7 mouse cellular contexts compared by ENCODE assay signal in genomic region chr14:117446675-117447231, GRCm38 (mm10).
DNase-seq lines count a peak whose midpoint lies in the region; ATAC-seq and TF ChIP-seq lines count a peak whose summit lies in the region.
"Not testable (repeated sequence)": the region's sequence is repeated elsewhere in the genome, so short reads cannot be mapped to it uniquely, and the experiment has no call there.

No protein-coding gene starts in this region.

- H3K27ac ChIP-seq in embryonic facial prominence, embryonic 15.5 days (replicated peaks); forebrain, postnatal 0 days (ENCODE audit: low read depth, low read length); hindbrain, embryonic 15.5 days (replicated peaks); limb, embryonic 11.5 days (replicated peaks; ENCODE audit: low read depth, low read length); lung, embryonic 15.5 days; midbrain, embryonic 15.5 days; neural tube, embryonic 14.5 days (ENCODE audit: low read depth, low read length): not testable (repeated sequence)

- DNase-seq in forebrain, postnatal 0 days; limb, embryonic 11.5 days (ENCODE audit: low spot score): not testable (repeated sequence)

- 92% methylated on average over 2 of the region's 2 CpGs for WGBS in embryonic facial prominence, embryonic 15.5 days
- 95% methylated on average over 2 of the region's 2 CpGs for WGBS in forebrain, postnatal 0 days
- 98% methylated on average over 2 of the region's 2 CpGs for WGBS in hindbrain, embryonic 15.5 days
- WGBS in limb, embryonic 11.5 days: 93% methylated on average over 2 of the region's 2 CpGs
- WGBS in lung, embryonic 15.5 days: 86% methylated on average over 2 of the region's 2 CpGs
- WGBS in midbrain, embryonic 15.5 days: 98% methylated on average over 2 of the region's 2 CpGs
- 97% methylated on average over 2 of the region's 2 CpGs for WGBS in neural tube, embryonic 14.5 days

- not testable (repeated sequence) for H3K27me3 ChIP-seq in embryonic facial prominence, embryonic 15.5 days; forebrain, postnatal 0 days (ENCODE audit: insufficient read depth, low read length); hindbrain, embryonic 15.5 days; limb, embryonic 11.5 days (ENCODE audit: control insufficient read depth, insufficient read depth, low read length); lung, embryonic 15.5 days; midbrain, embryonic 15.5 days (replicated peaks); neural tube, embryonic 14.5 days (ENCODE audit: control insufficient read depth, insufficient read depth, low read length)

- H3K9me3 ChIP-seq in embryonic facial prominence, embryonic 15.5 days (replicated peaks); forebrain, postnatal 0 days (ENCODE audit: low read length); hindbrain, embryonic 15.5 days; limb, embryonic 11.5 days (ENCODE audit: control insufficient read depth, low read length); lung, embryonic 15.5 days; midbrain, embryonic 15.5 days; neural tube, embryonic 14.5 days (ENCODE audit: control insufficient read depth, low read length): not testable (repeated sequence)

- TF ChIP-seq CTCF in forebrain, postnatal 0 days (IDR thresholded peaks at IDR 0.05; ENCODE audit: low read depth): not testable (repeated sequence)

- ATAC-seq in embryonic facial prominence, embryonic 15.5 days (ENCODE audit: insufficient number of reproducible peaks, low FRiP score, low TSS enrichment, low read depth): peak; percentile 54; the same call in 1 of the 2 replicates
- peak; percentile 50; the same call in 1 of the 2 replicates for ATAC-seq in forebrain, postnatal 0 days
- ATAC-seq in hindbrain, embryonic 15.5 days (ENCODE audit: low FRiP score, low read depth): peak; percentile 38; the same call in 1 of the 2 replicates
- peak; percentile 77 for ATAC-seq in limb, embryonic 11.5 days (ENCODE audit: insufficient number of reproducible peaks, low FRiP score, low TSS enrichment, low read depth)
- peak; percentile 31 for ATAC-seq in lung, embryonic 15.5 days (ENCODE audit: borderline replicate concordance, extremely low read depth, low FRiP score, low TSS enrichment)
- peak; percentile 65 for ATAC-seq in midbrain, embryonic 15.5 days (replicated peaks)
- peak; percentile 54; the same call in 1 of the 2 replicates for ATAC-seq in neural tube, embryonic 14.5 days (ENCODE audit: low read depth)

- not testable (repeated sequence) for H3K4me3 ChIP-seq in embryonic facial prominence, embryonic 15.5 days (replicated peaks); forebrain, postnatal 0 days (ENCODE audit: low read depth, low read length); hindbrain, embryonic 15.5 days; limb, embryonic 11.5 days (ENCODE audit: low read depth, low read length); lung, embryonic 15.5 days; midbrain, embryonic 15.5 days; neural tube, embryonic 14.5 days (ENCODE audit: low read depth, low read length)

- H3K4me2 ChIP-seq in embryonic facial prominence, embryonic 15.5 days (replicated peaks); forebrain, postnatal 0 days (ENCODE audit: low read depth); hindbrain, embryonic 15.5 days; limb, embryonic 11.5 days (ENCODE audit: low read depth, severe bottlenecking); lung, embryonic 15.5 days; midbrain, embryonic 15.5 days; neural tube, embryonic 14.5 days (ENCODE audit: low read depth, low read length): not testable (repeated sequence)

- H3K9ac ChIP-seq in embryonic facial prominence, embryonic 15.5 days; forebrain, postnatal 0 days; hindbrain, embryonic 15.5 days; limb, embryonic 11.5 days (ENCODE audit: low read length); lung, embryonic 15.5 days; midbrain, embryonic 15.5 days; neural tube, embryonic 14.5 days (replicated peaks; ENCODE audit: low read depth, low read length): not testable (repeated sequence)

- not testable (repeated sequence) for H3K36me3 ChIP-seq in embryonic facial prominence, embryonic 15.5 days; forebrain, postnatal 0 days (ENCODE audit: insufficient read depth); hindbrain, embryonic 15.5 days; limb, embryonic 11.5 days (ENCODE audit: control insufficient read depth, insufficient read depth, low read length); lung, embryonic 15.5 days; midbrain, embryonic 15.5 days (replicated peaks); neural tube, embryonic 14.5 days (ENCODE audit: control insufficient read depth, insufficient read depth, low read length)

- H3K4me1 ChIP-seq in embryonic facial prominence, embryonic 15.5 days; forebrain, postnatal 0 days (ENCODE audit: insufficient read depth); hindbrain, embryonic 15.5 days (replicated peaks); limb, embryonic 11.5 days (ENCODE audit: control insufficient read depth, insufficient read depth, low read length); lung, embryonic 15.5 days; midbrain, embryonic 15.5 days; neural tube, embryonic 14.5 days (ENCODE audit: control insufficient read depth, insufficient read depth, low read length): not testable (repeated sequence)
